Mouse (Mus musculus) lung, embryonic 14.5 days (tissue): ENCODE results near the gene B3gntl1. TPM values are rescaled to one million over a fixed set of nuclear protein-coding genes. Genes with fewer than 3 reads are reported as not detected.

Experiments used
- ATAC-seq: fragments of 200-750 bp; cut with Nextera tagmentation; 2 replicates; pipeline ENCODE4 v1.8.0; 2017; ENCODE audit warnings: mild to moderate bottlenecking, moderate TSS enrichment, moderate library complexity; ENCODE audit not compliant: insufficient read depth
- DNase-seq: peaks from one replicate; pipeline ENCODE4 v3.0.0-alpha.2; 2015
- H3K27ac ChIP-seq: fragments of 300-500 bp; sonication (generic); 2 replicates; pipeline ENCODE4 v1.5.1; 2014; ENCODE audit warnings: low read depth, mild to moderate bottlenecking, moderate library complexity
- H3K27me3 ChIP-seq: fragments of 300-500 bp; sonication (generic); 2 replicates; pipeline ENCODE4 v1.6.1; 2014; ENCODE audit warnings: low read length, control low read depth; ENCODE audit not compliant: insufficient read depth
- H3K36me3 ChIP-seq: fragments of 300-500 bp; sonication (generic); 2 replicates; pipeline ENCODE4 v1.6.1; 2014; ENCODE audit warnings: control low read depth; ENCODE audit not compliant: insufficient read depth
- H3K4me1 ChIP-seq: fragments of 300-500 bp; sonication (generic); 2 replicates; pipeline ENCODE4 v1.6.1; 2014; ENCODE audit warnings: antibody characterized with exemption, control low read depth; ENCODE audit not compliant: insufficient read depth
- H3K4me2 ChIP-seq: fragments of 300-500 bp; sonication (generic); 2 replicates; pipeline ENCODE4 v1.6.1; 2014; ENCODE audit warnings: mild to moderate bottlenecking
- H3K4me3 ChIP-seq: fragments of 300-500 bp; sonication (generic); 2 replicates; pipeline ENCODE4 v1.5.1; 2014; ENCODE audit warnings: low read depth, low read length
- H3K9ac ChIP-seq: fragments of 300-500 bp; sonication (generic); 2 replicates; pipeline ENCODE4 v1.6.1; 2014
- H3K9me3 ChIP-seq: fragments of 300-500 bp; sonication (generic); 2 replicates; pipeline ENCODE4 v1.6.1; 2016; ENCODE audit warnings: low read depth, low read length, control low read depth
- CTCF ChIP-seq: IDR thresholded peaks from 2 replicates; pipeline ENCODE4 v1.5.1; 2016; ENCODE audit warnings: antibody characterized with exemption, low read depth
- WGBS: fragments of 180-500 bp; shearing (Covaris S2); extraction: QIAGEN DNeasy Blood & Tissue Kit; methylation state at CpG from one replicate; pipeline ENCODE4 v1.1.7; 2014; 5-methylcytosine and 5-hydroxymethylcytosine counted together
- polyA plus RNA-seq: library from polyadenylated mRNA; unstranded; fragments of >200 nt; fragmentation: Nextera tagmentation; extraction: Ambion mirVana; gene quantifications from 2 replicates; pipeline ENCODE4 v1.2.1, GENCODE M21; 2014

B3gntl1 gene
- polyA plus RNA-seq, 1 experiment from 2014 or later = 7.3 TPM

GRCm38 (mm10) chr11:121630406-121630805 is 42.5 kb downstream of the B3gntl1 start:
- H3K9ac ChIP-seq = no peak overlapping the region
- peak; percentile 12 for DNase-seq
- H3K27ac ChIP-seq = no peak overlapping the region
- H3K9me3 ChIP-seq = no peaks in the 10 kb centered on the region
- H3K4me3 ChIP-seq = no peak overlapping the region
- peaks cover 15% of the 10 kb centered on the region; the same call in 1 of the 2 replicates for H3K36me3 ChIP-seq
- 76% methylated on average over 4 of the region's 4 CpGs for WGBS
- peak; percentile 57 for TF ChIP-seq CTCF
- H3K27me3 ChIP-seq = no peaks in the 10 kb centered on the region
- ATAC-seq = no peak
- no peak overlapping the region for H3K4me2 ChIP-seq
- H3K4me1 ChIP-seq = no peaks in the 10 kb centered on the region

GRCm38 (mm10) chr11:121629529-121629928 is 43.4 kb downstream of the B3gntl1 start:
- no peaks in the 10 kb centered on the region for H3K9me3 ChIP-seq
- no peaks in the 10 kb centered on the region for H3K4me1 ChIP-seq
- DNase-seq (no peak), ATAC-seq (no peak)
- peaks cover 15% of the 10 kb centered on the region; the same call in 1 of the 2 replicates for H3K36me3 ChIP-seq
- no peaks in the 10 kb centered on the region for H3K27me3 ChIP-seq
- 84% methylated on average over 6 of the region's 6 CpGs for WGBS
- no peak overlapping the region for H3K27ac ChIP-seq
- H3K9ac ChIP-seq = no peak overlapping the region
- TF ChIP-seq CTCF = no peak
- H3K4me2 ChIP-seq = no peak overlapping the region
- H3K4me3 ChIP-seq = no peak overlapping the region

- Histone ChIP-seq H3K4me1 (no peaks in the 10 kb centered on the region), H3K9me3 (no peaks in the 10 kb centered on the region), H3K27ac (no peak overlapping the region), H3K27me3 (no peaks in the 10 kb centered on the region), H3K4me2 (no peak overlapping the region), H3K9ac (no peak overlapping the region), H3K36me3 (peaks cover 35% of the 10 kb centered on the region), H3K4me3 (no peak overlapping the region)
- no peak for DNase-seq
- TF ChIP-seq CTCF = no peak
- 70% methylated on average over 5 of the region's 5 CpGs for WGBS
- ATAC-seq = no peak
These were observed 45.4 kb downstream of the B3gntl1 start for GRCm38 (mm10) chr11:121627521-121627920.

GRCm38 (mm10) chr11:121625007-121625406 is 47.9 kb downstream of the B3gntl1 start:
- DNase-seq = no peak
- peaks cover 44% of the 10 kb centered on the region for H3K36me3 ChIP-seq
- no peaks in the 10 kb centered on the region for H3K9me3 ChIP-seq
- ATAC-seq = no peak
- H3K4me2 ChIP-seq = no peak overlapping the region
- H3K4me1 ChIP-seq = no peaks in the 10 kb centered on the region
- no peak for TF ChIP-seq CTCF
- no peak overlapping the region for H3K4me3 ChIP-seq
- H3K9ac ChIP-seq = no peak overlapping the region
- H3K27me3 ChIP-seq = no peaks in the 10 kb centered on the region
- no peak overlapping the region for H3K27ac ChIP-seq
- WGBS = 85% methylated on average over 4 of the region's 4 CpGs

GRCm38 (mm10) chr11:121617371-121617770 is 55.6 kb downstream of the B3gntl1 start:
- peaks cover 44% of the 10 kb centered on the region for H3K36me3 ChIP-seq

GRCm38 (mm10) chr11:121616501-121616900 is 56.5 kb downstream of the B3gntl1 start:
- Histone ChIP-seq H3K36me3 (peaks cover 42% of the 10 kb centered on the region; the same call in 1 of the 2 replicates), H3K4me2 (no peak overlapping the region), H3K27ac (no peak overlapping the region), H3K4me1 (no peaks in the 10 kb centered on the region), H3K9ac (no peak overlapping the region), H3K27me3 (no peaks in the 10 kb centered on the region), H3K4me3 (no peak overlapping the region), H3K9me3 (no peaks in the 10 kb centered on the region)
- no peak for ATAC-seq
- no peak for DNase-seq
- TF ChIP-seq CTCF = no peak

More at GRCm38 (mm10) chr11:121617371-121617770, 55.6 kb downstream of the B3gntl1 start:
- DNase-seq (no peak), ATAC-seq (no peak)
- H3K27me3 ChIP-seq = no peaks in the 10 kb centered on the region
- no peak overlapping the region for H3K9ac ChIP-seq
- H3K9me3 ChIP-seq = no peaks in the 10 kb centered on the region
- TF ChIP-seq CTCF = no peak
- WGBS = 69% methylated on average over 1 of the region's 1 CpGs
- no peaks in the 10 kb centered on the region for H3K4me1 ChIP-seq
- no peak overlapping the region for H3K4me3 ChIP-seq
- no peak overlapping the region for H3K27ac ChIP-seq
- H3K4me2 ChIP-seq = no peak overlapping the region

GRCm38 (mm10) chr11:121615961-121616485 is 56.9 kb downstream of the B3gntl1 start:
- ATAC-seq (no peak), DNase-seq (no peak)
- no peak overlapping the region for H3K4me2 ChIP-seq
- no peaks in the 10 kb centered on the region for H3K9me3 ChIP-seq
- TF ChIP-seq CTCF = no peak
- H3K4me1 ChIP-seq = no peaks in the 10 kb centered on the region
- H3K9ac ChIP-seq = no peak overlapping the region
- H3K27me3 ChIP-seq = no peaks in the 10 kb centered on the region
- no peak overlapping the region for H3K4me3 ChIP-seq
- H3K36me3 ChIP-seq = peaks cover 40% of the 10 kb centered on the region; the same call in 1 of the 2 replicates
- H3K27ac ChIP-seq = no peak overlapping the region
- 58% methylated on average over 3 of the region's 3 CpGs for WGBS
